Mouse (Mus musculus): ENCODE measurements at regions not wholly inside any gene's neighbourhood (a gene's known extent, or its start where the extent isn't known, plus 50 kb on each side); places are given as distances from the start of the nearest gene placed in this dataset.
"Not testable (repeated sequence)": the region's sequence is repeated elsewhere in the genome, so short reads cannot be mapped to it uniquely, and the experiment has no call there.

- no peak for DNase-seq (ENCODE audit: low read depth, low spot score)
Measured at GRCm38 (mm10) chr5:134046086-134046485, 53.4 kb upstream of the Castor2 start.

- DNase-seq (ENCODE audit: low read depth, low spot score): not testable (repeated sequence)
Measured at GRCm38 (mm10) chr5:134042938-134043337, 56.6 kb upstream of the Castor2 start.

GRCm38 (mm10) chr5:134027316-134027966 lies 72.1 kb upstream of the Castor2 start:
- DNase-seq (ENCODE audit: low read depth, low spot score): no peak

GRCm38 (mm10) chr5:134019651-134020432 lies 79.7 kb upstream of the Castor2 start:
- DNase-seq (ENCODE audit: low read depth, low spot score): no peak

GRCm38 (mm10) chr5:134014257-134015163 lies 85.0 kb upstream of the Castor2 start:
- DNase-seq (ENCODE audit: low read depth, low spot score): no peak

- no peak for DNase-seq (ENCODE audit: low read depth, low spot score)
Measured at GRCm38 (mm10) chr5:134013206-134013605, 86.3 kb upstream of the Castor2 start.

GRCm38 (mm10) chr5:134009843-134010242 lies 89.7 kb upstream of the Castor2 start:
- DNase-seq (ENCODE audit: low read depth, low spot score): no peak

- DNase-seq (ENCODE audit: low read depth, low spot score): no peak
Measured at GRCm38 (mm10) chr5:134007127-134007771, 92.3 kb upstream of the Castor2 start.

GRCm38 (mm10) chr5:134006470-134007126 lies 92.9 kb upstream of the Castor2 start:
- DNase-seq (ENCODE audit: low read depth, low spot score): peak; percentile 62

- no peak for DNase-seq (ENCODE audit: low read depth, low spot score)
Measured at GRCm38 (mm10) chr5:134006001-134006400, 93.5 kb upstream of the Castor2 start.

GRCm38 (mm10) chr5:134000100-134000499 lies 99.4 kb upstream of the Castor2 start:
- DNase-seq (ENCODE audit: low read depth, low spot score): no peak

GRCm38 (mm10) chr5:133999698-134000097 lies 99.8 kb upstream of the Castor2 start:
- no peak for DNase-seq (ENCODE audit: low read depth, low spot score)

GRCm38 (mm10) chr5:133991994-133992393 lies 107.5 kb upstream of the Castor2 start:
- no peak for DNase-seq (ENCODE audit: low read depth, low spot score)

GRCm38 (mm10) chr5:133991556-133991955 lies 108.0 kb upstream of the Castor2 start:
- no peak for DNase-seq (ENCODE audit: low read depth, low spot score)

- DNase-seq (ENCODE audit: low read depth, low spot score): no peak
Measured at GRCm38 (mm10) chr5:133983249-133983966, 116.1 kb upstream of the Castor2 start.

- no peak for DNase-seq (ENCODE audit: low read depth, low spot score)
Measured at GRCm38 (mm10) chr5:133970421-133970914, 129.0 kb upstream of the Castor2 start.

GRCm38 (mm10) chr5:133963301-133963700 lies 136.2 kb upstream of the Castor2 start:
- DNase-seq (ENCODE audit: low read depth, low spot score): no peak

GRCm38 (mm10) chr5:133940841-133941240 lies 158.7 kb upstream of the Castor2 start:
- DNase-seq (ENCODE audit: low read depth, low spot score): no peak

- no peak for DNase-seq (ENCODE audit: low read depth, low spot score)
Measured at GRCm38 (mm10) chr5:133940030-133940429, 159.5 kb upstream of the Castor2 start.
